Comparison of ENCODE assay signal across 8 mouse cellular contexts in genomic region chr13:60308062-60308801, GRCm38 (mm10).
DNase-seq lines count a peak whose midpoint lies in the region; ATAC-seq and TF ChIP-seq lines count a peak whose summit lies in the region.

No protein-coding gene starts in this region.

- peaks cover 32% of the 10 kb centered on the region for H3K4me1 ChIP-seq in embryonic facial prominence, embryonic 13.5 days
- peaks cover 16% of the 10 kb centered on the region; the same call in 1 of the 2 replicates for H3K4me1 ChIP-seq in kidney, embryonic 14.5 days (ENCODE audit: control insufficient read depth, insufficient read depth, low read length)

- H3K9me3 ChIP-seq in embryonic facial prominence, embryonic 13.5 days, result no peaks in the 10 kb centered on the region
- no peaks in the 10 kb centered on the region for H3K9me3 ChIP-seq in kidney, embryonic 14.5 days (ENCODE audit: control insufficient read depth, low read length)

- peak; percentile 93 for DNase-seq in heart, adult 11 months
- DNase-seq in heart, adult 8-10 months (ENCODE audit: low spot score), result no peak
- peak; percentile 72 for DNase-seq in mesoderm, embryonic 11.5 days (ENCODE audit: low read depth, low spot score)
- DNase-seq in gastrocnemius, adult 2 months, result no peak
- no peak for DNase-seq in layer of hippocampus, postnatal 25 days (ENCODE audit: extremely low spot score in 1 of 2, low spot score in 1 of 2)
- DNase-seq in left cerebral cortex, adult 8-10 months (ENCODE audit: low spot score in 2 of 2), result no peak

- WGBS in embryonic facial prominence, embryonic 13.5 days, result 40% methylated on average over 13 of the region's 13 CpGs
- WGBS in kidney, embryonic 14.5 days, result 31% methylated on average over 13 of the region's 13 CpGs

- peak overlapping the region; percentile 75 for H3K27ac ChIP-seq in embryonic facial prominence, embryonic 13.5 days
- H3K27ac ChIP-seq in kidney, embryonic 14.5 days (ENCODE audit: low read depth, low read length), result peak overlapping the region; percentile 73
- H3K27ac ChIP-seq in gastrocnemius, adult 2 months, result no peak overlapping the region

- no peak for TF ChIP-seq CTCF in gastrocnemius, adult 2 months (IDR thresholded peaks at IDR 0.05)

- no peaks in the 10 kb centered on the region for H3K27me3 ChIP-seq in embryonic facial prominence, embryonic 13.5 days
- no peaks in the 10 kb centered on the region for H3K27me3 ChIP-seq in kidney, embryonic 14.5 days (ENCODE audit: control insufficient read depth, insufficient read depth, low read length)

- H3K9ac ChIP-seq in embryonic facial prominence, embryonic 13.5 days, result no peak overlapping the region
- H3K9ac ChIP-seq in kidney, embryonic 14.5 days (ENCODE audit: low read depth, low read length), result no peak overlapping the region

- no peak overlapping the region for H3K4me3 ChIP-seq in embryonic facial prominence, embryonic 13.5 days
- no peak overlapping the region for H3K4me3 ChIP-seq in kidney, embryonic 14.5 days (ENCODE audit: low read length)
- no peak overlapping the region for H3K4me3 ChIP-seq in gastrocnemius, adult 2 months

- intact Hi-C loops in gastrocnemius, adult 2 months (cut with DNase I), result no loop called here

- H3K36me3 ChIP-seq in embryonic facial prominence, embryonic 13.5 days, result no peaks in the 10 kb centered on the region
- H3K36me3 ChIP-seq in kidney, embryonic 14.5 days (ENCODE audit: control insufficient read depth, insufficient read depth, low read length), result no peaks in the 10 kb centered on the region

- ATAC-seq in embryonic facial prominence, embryonic 13.5 days (ENCODE audit: insufficient number of reproducible peaks, insufficient read depth, low FRiP score, low TSS enrichment, low read depth), result no peak
- ATAC-seq in kidney, embryonic 14.5 days (ENCODE audit: low FRiP score, low TSS enrichment), result peak; percentile 94

- H3K4me2 ChIP-seq in embryonic facial prominence, embryonic 13.5 days, result peak overlapping the region; percentile 30; the same call in 1 of the 2 replicates
- no peak overlapping the region for H3K4me2 ChIP-seq in kidney, embryonic 14.5 days (replicated peaks; ENCODE audit: low read depth, low read length)

Comparison
In these comparisons a context has a peak if more than half of its experiments do, and no peak if none do; other contexts are left out.
1. DNase-seq: peak in heart, adult 11 months (single experiment) and mesoderm, embryonic 11.5 days (single experiment); none in heart, adult 8-10 months (single experiment), gastrocnemius, adult 2 months (single experiment), layer of hippocampus, postnatal 25 days (0 of 2) and left cerebral cortex, adult 8-10 months (0 of 2).